Mouse (Mus musculus): ENCODE data around the gene Olfr628. TPM values are rescaled to one million over a fixed set of nuclear protein-coding genes. Genes with fewer than 3 reads are reported as not detected.
"Not testable (repeated sequence)": the region's sequence is repeated elsewhere in the genome, so short reads cannot be mapped to it uniquely, and the experiment has no call there.

The Olfr628 gene
- polyA plus RNA-seq, 2 experiments = not detected

- DNase-seq (ENCODE audit: low spot score) = no peak
- no peak for ATAC-seq (ENCODE audit: low FRiP score, low read depth)
- H3K9ac ChIP-seq (ENCODE audit: low read depth, low read length, severe bottlenecking) = no peak within 1 kb of the TSS
- H3K36me3 ChIP-seq (ENCODE audit: control insufficient read depth, insufficient read depth, low read length) = no peaks in the 10 kb centered on the region
- H3K27ac ChIP-seq (replicated peaks; ENCODE audit: low read depth, low read length) = no peak within 1 kb of the TSS
- H3K4me3 ChIP-seq (replicated peaks; ENCODE audit: low read length) = no peak within 1 kb of the TSS
- H3K4me1 ChIP-seq (ENCODE audit: control insufficient read depth, insufficient read depth, low read length) = no peaks in the 10 kb centered on the region
- 78% methylated on average over 2 of the region's 2 CpGs for WGBS
- H3K4me2 ChIP-seq (replicated peaks; ENCODE audit: low read depth, low read length, severe bottlenecking) = no peak within 1 kb of the TSS
- H3K9me3 ChIP-seq (ENCODE audit: control insufficient read depth, low read length) = no peaks in the 10 kb centered on the region
- no peaks in the 10 kb centered on the region for H3K27me3 ChIP-seq (ENCODE audit: control insufficient read depth, insufficient read depth, low read length)
- TF ChIP-seq POLR2A (IDR thresholded peaks at IDR 0.05; ENCODE audit: borderline replicate concordance, extremely low read depth, insufficient read depth, insufficient read length) = no peak
These were observed 14.7 kb downstream of the Olfr628 start, which contains the start of gene Olfr629 for GRCm38 (mm10) chr7:103744843-103745242. Olfr629 (minus strand) TSS chr7:103744943.

DNA sequence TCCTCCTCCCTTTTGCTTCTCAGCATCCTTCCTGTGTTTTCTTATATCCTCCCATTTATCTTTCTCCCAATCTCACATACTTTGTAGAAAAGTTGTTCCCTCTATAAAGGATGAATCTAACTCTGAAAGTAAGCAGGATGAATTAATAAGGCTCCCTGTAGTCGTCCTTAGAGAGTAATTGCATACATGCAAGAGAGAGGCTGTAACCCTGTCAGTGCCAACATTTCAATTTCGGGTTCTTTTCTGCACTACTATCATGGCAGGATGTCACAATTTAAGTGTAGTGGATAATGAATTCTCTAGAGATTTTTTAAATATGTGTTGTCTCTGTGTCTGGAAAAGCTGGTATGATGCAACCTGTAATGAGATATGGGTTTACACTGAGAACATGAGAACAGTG, 27.1 kb downstream of the Olfr628 start, which contains the start of gene Olfr630:
Olfr630 (minus strand) TSS at position 101 of the 400 bp plus-strand sequence.
- ATAC-seq (ENCODE audit: low FRiP score, low read depth) = no peak
- Histone ChIP-seq H3K27me3 (ENCODE audit: control insufficient read depth, insufficient read depth, low read length) (no peaks in the 10 kb centered on the region), H3K9me3 (ENCODE audit: control insufficient read depth, low read length) (no peaks in the 10 kb centered on the region), H3K4me2 (replicated peaks; ENCODE audit: low read depth, low read length, severe bottlenecking) (no peak within 1 kb of the TSS), H3K36me3 (ENCODE audit: control insufficient read depth, insufficient read depth, low read length) (no peaks in the 10 kb centered on the region), H3K27ac (replicated peaks; ENCODE audit: low read depth, low read length) (no peak within 1 kb of the TSS), H3K4me3 (replicated peaks; ENCODE audit: low read length) (no peak within 1 kb of the TSS), H3K4me1 (ENCODE audit: control insufficient read depth, insufficient read depth, low read length) (no peaks in the 10 kb centered on the region), H3K9ac (ENCODE audit: low read depth, low read length, severe bottlenecking) (no peak within 1 kb of the TSS)
- no peak for DNase-seq (ENCODE audit: low spot score)
- TF ChIP-seq POLR2A (IDR thresholded peaks at IDR 0.05; ENCODE audit: borderline replicate concordance, extremely low read depth, insufficient read depth, insufficient read length) = no peak
- WGBS = 42% methylated on average over 2 of the region's 2 CpGs

- not testable (repeated sequence) for H3K4me2 ChIP-seq (replicated peaks; ENCODE audit: low read depth, low read length, severe bottlenecking); ATAC-seq (ENCODE audit: low FRiP score, low read depth); H3K4me1 ChIP-seq (ENCODE audit: control insufficient read depth, insufficient read depth, low read length); H3K9ac ChIP-seq (ENCODE audit: low read depth, low read length, severe bottlenecking); H3K36me3 ChIP-seq (ENCODE audit: control insufficient read depth, insufficient read depth, low read length); H3K27me3 ChIP-seq (ENCODE audit: control insufficient read depth, insufficient read depth, low read length); H3K27ac ChIP-seq (replicated peaks; ENCODE audit: low read depth, low read length); H3K9me3 ChIP-seq (ENCODE audit: control insufficient read depth, low read length); DNase-seq (ENCODE audit: low spot score); H3K4me3 ChIP-seq (replicated peaks; ENCODE audit: low read length)
- WGBS = 89% methylated on average over 6 of the region's 6 CpGs
These were observed 32.0 kb downstream of the Olfr628 start for GRCm38 (mm10) chr7:103762212-103762611.

GRCm38 (mm10) chr7:103767687-103768086, 37.5 kb downstream of the Olfr628 start:
- not testable (repeated sequence) for H3K4me3 ChIP-seq (replicated peaks; ENCODE audit: low read length); H3K27me3 ChIP-seq (ENCODE audit: control insufficient read depth, insufficient read depth, low read length); H3K9ac ChIP-seq (ENCODE audit: low read depth, low read length, severe bottlenecking); DNase-seq (ENCODE audit: low spot score); H3K9me3 ChIP-seq (ENCODE audit: control insufficient read depth, low read length); H3K4me2 ChIP-seq (replicated peaks; ENCODE audit: low read depth, low read length, severe bottlenecking); H3K27ac ChIP-seq (replicated peaks; ENCODE audit: low read depth, low read length); H3K4me1 ChIP-seq (ENCODE audit: control insufficient read depth, insufficient read depth, low read length); H3K36me3 ChIP-seq (ENCODE audit: control insufficient read depth, insufficient read depth, low read length); ATAC-seq (ENCODE audit: low FRiP score, low read depth)
- 96% methylated on average over 5 of the region's 6 CpGs for WGBS

- no peaks in the 10 kb centered on the region for H3K9me3 ChIP-seq (ENCODE audit: control insufficient read depth, low read length)
- DNase-seq (ENCODE audit: low spot score) (no peak), ATAC-seq (ENCODE audit: low FRiP score, low read depth) (no peak)
- H3K4me1 ChIP-seq (ENCODE audit: control insufficient read depth, insufficient read depth, low read length) = no peaks in the 10 kb centered on the region
- H3K4me2 ChIP-seq (replicated peaks; ENCODE audit: low read depth, low read length, severe bottlenecking) = no peak within 1 kb of the TSS
- H3K27ac ChIP-seq (replicated peaks; ENCODE audit: low read depth, low read length) = no peak within 1 kb of the TSS
- 74% methylated on average over 2 of the region's 2 CpGs for WGBS
- H3K9ac ChIP-seq (ENCODE audit: low read depth, low read length, severe bottlenecking) = no peak within 1 kb of the TSS
- TF ChIP-seq POLR2A (IDR thresholded peaks at IDR 0.05; ENCODE audit: borderline replicate concordance, extremely low read depth, insufficient read depth, insufficient read length) = no peak
- no peaks in the 10 kb centered on the region for H3K36me3 ChIP-seq (ENCODE audit: control insufficient read depth, insufficient read depth, low read length)
- H3K4me3 ChIP-seq (replicated peaks; ENCODE audit: low read length) = no peak within 1 kb of the TSS
- no peaks in the 10 kb centered on the region for H3K27me3 ChIP-seq (ENCODE audit: control insufficient read depth, insufficient read depth, low read length)
These were observed 41.3 kb downstream of the Olfr628 start, which contains the start of gene Olfr69 for GRCm38 (mm10) chr7:103771494-103771893. Olfr69 (minus strand) TSS chr7:103771594.

DNA sequence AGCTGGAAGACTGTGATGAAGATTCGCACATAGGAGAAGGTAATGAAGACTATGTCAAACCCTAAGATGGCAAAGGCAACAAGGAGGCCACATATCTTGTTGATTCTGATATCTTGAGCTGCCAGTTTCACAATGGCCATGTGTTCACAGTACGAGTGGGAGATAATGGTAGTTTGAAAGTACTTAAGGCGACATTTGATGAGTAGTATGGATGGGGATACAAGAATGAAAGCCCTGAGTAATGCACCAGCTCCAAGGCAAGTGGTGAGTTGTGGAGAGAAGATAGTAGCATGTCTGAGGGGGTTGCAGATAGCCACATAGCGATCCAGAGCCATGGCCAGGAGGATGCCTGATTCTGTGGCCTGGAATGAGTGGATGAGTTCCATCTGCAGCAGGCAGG, 47.5 kb downstream of the Olfr628 start:
- ATAC-seq (ENCODE audit: low FRiP score, low read depth); H3K36me3 ChIP-seq (ENCODE audit: control insufficient read depth, insufficient read depth, low read length); H3K9ac ChIP-seq (ENCODE audit: low read depth, low read length, severe bottlenecking); H3K4me3 ChIP-seq (replicated peaks; ENCODE audit: low read length); DNase-seq (ENCODE audit: low spot score); H3K27ac ChIP-seq (replicated peaks; ENCODE audit: low read depth, low read length); H3K9me3 ChIP-seq (ENCODE audit: control insufficient read depth, low read length); H3K4me1 ChIP-seq (ENCODE audit: control insufficient read depth, insufficient read depth, low read length); H3K27me3 ChIP-seq (ENCODE audit: control insufficient read depth, insufficient read depth, low read length); H3K4me2 ChIP-seq (replicated peaks; ENCODE audit: low read depth, low read length, severe bottlenecking): not testable (repeated sequence)
- 86% methylated on average over 4 of the region's 4 CpGs for WGBS
